Mouse (Mus musculus) left cerebral cortex, postnatal 10 days (tissue): ENCODE results near the gene Tmem150c. TPM values are rescaled to one million over a fixed set of nuclear protein-coding genes. Genes with fewer than 3 reads are reported as not detected.

Experiments used
- DNase-seq, 2 experiments: peaks; one replicate each; pipeline ENCODE4 v3.0.0; 2021 to 2022; ENCODE audit warnings: low spot score in 2 of 2, mixed read lengths in 1 of 2; ENCODE audit errors: extremely low spot score in 1 of 2
- intact Hi-C: fragments of 180-260 bp; cut with DNase I; formaldehyde crosslinking; loops from one replicate; pipeline ENCODE4 v1.15.1; 2025
- total RNA-seq, 2 experiments: library from RNA; stranded (reverse); gene quantifications; 2 replicates each; pipeline ENCODE4 v1.2.3; 2021

Tmem150c gene
- total RNA-seq, 2 experiments from 2014 or later = 67.9 to 80.0 TPM

- intact Hi-C loops = loop anchor here (2.0 kb wide), 1 partner anchor 251 kb away; no protein-coding TSS in a partner anchor
- no peak for DNase-seq
Observed at GRCm38 (mm10) chr5:100069526-100069925, 90.1 kb downstream of the Tmem150c start.

GRCm38 (mm10) chr5:100067579-100067978 is 92.0 kb downstream of the Tmem150c start:
- intact Hi-C loops = no loop called here

GRCm38 (mm10) chr5:100060876-100061275 is 98.7 kb downstream of the Tmem150c start:
- intact Hi-C loops = no loop called here
- no peak for DNase-seq

More at GRCm38 (mm10) chr5:100067579-100067978, 92.0 kb downstream of the Tmem150c start:
- no peak for DNase-seq

- DNase-seq = no peak
- intact Hi-C loops = no loop called here
Observed at GRCm38 (mm10) chr5:100059326-100059725, 100.3 kb downstream of the Tmem150c start.

- intact Hi-C loops = no loop called here
- no peak for DNase-seq
Observed at GRCm38 (mm10) chr5:100058729-100059128, 100.9 kb downstream of the Tmem150c start.

- intact Hi-C loops = no loop called here
- peak in 1 of 2 experiments; percentile 51 for DNase-seq
Observed at GRCm38 (mm10) chr5:100057461-100058209, 102.0 kb downstream of the Tmem150c start.

DNA sequence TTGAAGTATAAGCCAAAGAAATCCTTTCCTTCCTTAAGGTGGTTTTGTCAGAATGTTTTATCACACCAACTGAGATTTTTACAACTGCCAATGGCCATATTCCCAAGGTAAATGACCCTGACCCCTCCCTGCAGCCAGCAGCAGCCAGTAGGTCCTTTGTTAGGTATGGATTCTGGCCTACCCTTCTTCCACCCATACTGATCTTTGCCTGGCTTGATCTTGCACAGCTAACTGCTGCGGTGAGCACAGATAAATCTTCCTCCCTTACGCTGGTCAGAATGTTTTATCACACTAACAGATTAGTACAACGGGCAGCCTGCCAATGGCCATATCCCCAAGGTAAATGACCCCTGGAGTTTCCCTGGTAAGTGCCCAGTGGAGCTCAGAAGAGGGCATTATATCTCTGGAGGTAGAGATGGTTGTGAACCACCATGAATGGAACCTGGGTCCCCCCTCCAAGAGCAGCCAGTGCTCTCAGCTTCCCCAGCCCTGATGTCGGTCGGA is 103.7 kb downstream of the Tmem150c start:
- intact Hi-C loops = no loop called here
- DNase-seq = no peak

GRCm38 (mm10) chr5:100054807-100055547 is 104.6 kb downstream of the Tmem150c start:
- intact Hi-C loops = no loop called here
- DNase-seq = no peak

DNA sequence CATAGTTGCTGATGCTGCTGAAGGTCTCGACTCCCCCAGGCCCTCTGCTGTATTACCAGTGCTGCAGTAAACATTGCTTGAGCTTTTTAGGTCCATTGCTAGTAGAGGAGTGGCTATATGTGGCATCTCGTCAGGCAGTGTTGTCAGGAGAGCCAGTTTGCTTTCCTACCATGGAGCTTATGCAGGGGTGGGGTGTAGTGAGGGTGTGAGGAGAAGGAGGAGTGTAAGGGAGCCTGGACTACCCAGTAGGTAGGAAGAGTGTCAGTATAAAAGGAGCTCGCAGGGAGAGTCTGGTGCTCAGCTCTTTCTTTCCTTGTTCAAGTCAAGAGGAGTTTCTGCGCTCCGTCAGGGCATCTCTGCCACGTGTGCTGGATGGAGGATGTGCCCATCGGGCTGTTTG is 106.9 kb downstream of the Tmem150c start:
- intact Hi-C loops = no loop called here
- DNase-seq = no peak

GRCm38 (mm10) chr5:100049904-100050303 is 109.7 kb downstream of the Tmem150c start:
- intact Hi-C loops = no loop called here
- DNase-seq = no peak

DNA sequence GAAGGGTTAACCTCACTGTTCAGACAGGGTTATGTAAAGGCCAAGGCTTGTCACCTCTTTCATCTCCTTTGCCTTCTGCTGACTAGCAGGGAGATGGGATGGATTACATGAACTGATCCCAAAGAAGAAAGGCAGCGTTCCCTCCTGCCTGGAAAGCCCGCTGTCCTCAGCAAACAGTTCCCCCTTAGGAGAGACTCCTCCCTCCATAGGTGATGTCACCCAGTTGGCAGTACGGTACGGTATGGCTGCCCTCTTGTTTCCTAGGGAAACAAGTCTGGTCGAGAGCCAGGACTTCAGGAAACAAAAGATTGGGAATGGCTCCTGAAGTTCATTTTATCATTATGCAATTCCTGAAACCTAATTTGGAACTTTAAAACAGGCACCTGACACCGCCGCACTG is 111.7 kb downstream of the Tmem150c start:
- intact Hi-C loops = no loop called here
- no peak for DNase-seq

DNA sequence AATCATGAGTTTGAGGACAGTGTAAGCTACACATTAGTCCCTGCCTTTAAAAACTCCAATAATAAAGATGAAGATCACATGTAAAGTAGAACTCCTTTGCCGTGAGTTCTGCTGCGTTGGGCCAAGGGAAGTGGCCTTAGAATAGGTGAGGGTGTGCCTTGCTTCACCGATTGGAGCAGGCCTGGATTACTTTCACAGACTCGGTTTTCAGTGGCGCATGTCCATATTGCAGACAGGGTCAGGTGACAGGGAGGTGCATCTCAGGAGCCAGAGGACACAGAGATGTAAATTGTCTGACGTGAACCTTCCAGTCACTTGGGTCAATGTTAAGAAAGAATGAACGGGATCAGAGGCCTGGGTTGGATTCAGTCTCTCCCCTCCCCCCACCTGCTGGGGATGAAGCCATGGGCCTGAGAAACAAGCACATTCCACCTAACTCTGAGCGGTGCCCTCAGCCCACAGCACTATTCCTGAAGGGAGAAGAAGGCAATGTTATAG is 112.4 kb downstream of the Tmem150c start:
- DNase-seq = no peak
- intact Hi-C loops = no loop called here

DNA sequence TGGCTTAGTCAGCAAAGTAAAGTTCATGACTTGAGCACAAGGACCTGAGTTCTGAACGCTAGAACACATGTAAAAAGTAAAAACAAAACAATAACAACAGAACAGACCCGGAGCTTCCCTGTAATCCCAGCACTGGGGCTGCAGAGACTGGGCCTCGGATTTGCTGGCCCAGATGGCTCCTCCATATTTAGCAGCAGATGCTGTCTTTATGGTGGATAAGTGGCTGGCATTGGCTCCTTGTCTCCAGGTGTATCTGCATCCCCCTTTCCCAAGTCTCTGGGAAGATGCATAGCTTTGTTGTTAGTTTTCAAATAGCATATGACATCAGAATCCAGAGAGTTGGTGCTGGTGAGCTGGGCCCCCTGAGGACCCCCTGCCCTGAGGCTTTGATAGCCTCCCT is 113.5 kb downstream of the Tmem150c start:
- intact Hi-C loops = no loop called here
- DNase-seq = no peak

DNA sequence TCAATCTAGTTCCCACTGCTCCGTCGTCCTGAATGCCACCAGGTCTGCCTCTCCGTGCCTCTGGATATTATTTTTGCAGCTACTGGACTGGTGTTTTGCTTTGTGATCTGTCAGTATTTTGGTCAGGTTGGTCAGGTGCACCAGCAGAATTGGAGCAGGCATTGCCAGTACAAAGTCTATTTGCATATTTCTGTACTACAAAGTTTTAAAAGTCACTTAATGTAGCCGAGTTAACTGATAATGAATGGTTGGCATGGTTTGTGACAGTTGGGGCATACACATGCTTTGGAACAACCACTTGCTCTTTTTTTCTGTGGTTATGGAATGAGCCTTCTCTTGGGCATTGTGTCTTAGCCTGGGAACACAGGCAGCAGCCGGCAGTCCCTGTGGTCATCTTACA is 115.0 kb downstream of the Tmem150c start:
- no peak for DNase-seq
- intact Hi-C loops = no loop called here

DNA sequence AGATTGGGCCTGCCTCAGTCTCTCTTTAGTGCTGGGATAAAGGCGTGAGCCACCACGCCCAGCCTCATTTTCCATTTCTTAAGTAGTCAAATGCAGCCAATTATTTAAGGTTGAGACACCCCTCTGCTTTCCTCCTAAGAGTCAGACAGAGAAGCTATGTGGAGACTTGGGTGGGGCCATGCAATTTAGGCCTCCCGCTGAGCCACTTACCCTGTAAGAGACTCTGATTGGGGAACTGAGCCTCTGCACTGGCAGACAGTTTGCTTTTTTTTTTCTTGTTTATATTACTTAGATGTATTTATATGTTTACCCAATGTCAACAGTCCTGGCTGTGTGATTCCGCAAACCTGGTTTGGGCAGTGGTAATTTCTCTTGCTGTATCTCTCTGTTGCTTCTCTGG is 115.6 kb downstream of the Tmem150c start:
- no peak for DNase-seq

GRCm38 (mm10) chr5:100043361-100043760 is 116.2 kb downstream of the Tmem150c start:
- intact Hi-C loops = no loop called here
- DNase-seq = peak in 1 of 2 experiments; percentile 71

More for the DNA sequence above, 115.6 kb downstream of the Tmem150c start:
- intact Hi-C loops = no loop called here

DNA sequence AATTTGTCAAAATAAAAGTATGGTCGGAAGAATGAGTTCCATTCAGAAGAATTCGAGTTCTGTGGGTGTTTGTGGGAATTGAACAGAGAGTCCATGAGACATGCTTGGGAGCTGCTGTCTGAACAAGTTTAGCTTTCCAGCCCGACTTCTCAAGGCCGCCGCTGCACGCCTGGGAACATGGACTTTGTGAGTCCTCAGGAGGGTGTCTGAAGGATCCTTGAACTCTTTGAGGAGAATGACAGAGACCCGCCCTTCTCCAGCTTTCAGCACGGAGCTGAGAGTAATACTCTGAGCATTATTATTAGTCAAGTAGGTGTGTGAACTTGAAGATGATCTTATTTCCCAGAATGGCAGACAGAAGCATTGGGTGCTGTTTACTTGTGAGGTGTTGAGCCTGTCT is 117.1 kb downstream of the Tmem150c start:
- DNase-seq = no peak
- intact Hi-C loops = no loop called here

GRCm38 (mm10) chr5:100041272-100041671 is 118.3 kb downstream of the Tmem150c start:
- intact Hi-C loops = no loop called here
- DNase-seq = no peak

- intact Hi-C loops = no loop called here
- DNase-seq = peak in 1 of 2 experiments; percentile 46
Observed at GRCm38 (mm10) chr5:100040281-100040784, 119.3 kb downstream of the Tmem150c start.
